Mouse (Mus musculus) heart, embryonic 11.5 days (tissue): Measurements from ENCODE around the gene Kcnn3. TPM values are rescaled to one million over a fixed set of nuclear protein-coding genes. Genes with fewer than 3 reads are reported as not detected.

ENCODE experiments used
- ATAC-seq: fragments of 200-750 bp; cut with Nextera tagmentation; replicated peaks from 2 replicates; pipeline ENCODE4 v1.8.0; 2017; ENCODE audit warnings: moderate library complexity; ENCODE audit not compliant: insufficient number of reproducible peaks, low FRiP score, low TSS enrichment
- H3K27ac ChIP-seq: fragments of 300-500 bp; sonication (generic); 2 replicates; pipeline ENCODE4 v1.5.1; 2014; ENCODE audit warnings: mild to moderate bottlenecking, low read depth, low read length
- H3K27me3 ChIP-seq: fragments of 300-500 bp; sonication (generic); 2 replicates; pipeline ENCODE4 v1.6.1; 2014; ENCODE audit warnings: mild to moderate bottlenecking, low read length, mixed read lengths; ENCODE audit not compliant: control insufficient read depth, insufficient read depth
- H3K36me3 ChIP-seq: fragments of 300-500 bp; sonication (generic); 2 replicates; pipeline ENCODE4 v1.6.1; 2014; ENCODE audit warnings: mild to moderate bottlenecking, low read length, moderate library complexity, mixed read lengths; ENCODE audit not compliant: control insufficient read depth, insufficient read depth
- H3K4me1 ChIP-seq: fragments of 300-500 bp; sonication (generic); 2 replicates; pipeline ENCODE4 v1.6.1; 2014; ENCODE audit warnings: low read length; ENCODE audit not compliant: control insufficient read depth, insufficient read depth
- H3K4me2 ChIP-seq: fragments of 300-500 bp; sonication (generic); 2 replicates; pipeline ENCODE4 v1.6.1; 2014; ENCODE audit warnings: mild to moderate bottlenecking, moderate library complexity
- H3K4me3 ChIP-seq: fragments of 300-500 bp; sonication (generic); 2 replicates; pipeline ENCODE4 v1.5.1; 2014; ENCODE audit warnings: low read depth, low read length
- H3K9ac ChIP-seq: fragments of 300-500 bp; sonication (generic); 2 replicates; pipeline ENCODE4 v1.6.1; 2014; ENCODE audit warnings: mild to moderate bottlenecking, low read depth, low read length, moderate library complexity
- H3K9me3 ChIP-seq: fragments of 300-500 bp; sonication (generic); replicated peaks from 2 replicates; pipeline ENCODE4 v1.6.1; 2016; ENCODE audit warnings: low read length; ENCODE audit not compliant: control insufficient read depth
- WGBS: fragments of 180-500 bp; shearing (Covaris S2); extraction: QIAGEN DNeasy Blood & Tissue Kit; methylation state at CpG from one replicate; pipeline ENCODE4 v1.1.7; 2014; ENCODE audit not compliant: insufficient replicate concordance; 5-methylcytosine and 5-hydroxymethylcytosine counted together
- polyA plus RNA-seq: library from polyadenylated mRNA; unstranded; fragments of >200 nt; fragmentation: Nextera tagmentation; extraction: Ambion mirVana; gene quantifications from 2 replicates; pipeline ENCODE4 v1.2.1, GENCODE M21; 2014

Kcnn3 gene
- polyA plus RNA-seq, 1 experiment from 2014 or later: 0.99 TPM

DNA sequence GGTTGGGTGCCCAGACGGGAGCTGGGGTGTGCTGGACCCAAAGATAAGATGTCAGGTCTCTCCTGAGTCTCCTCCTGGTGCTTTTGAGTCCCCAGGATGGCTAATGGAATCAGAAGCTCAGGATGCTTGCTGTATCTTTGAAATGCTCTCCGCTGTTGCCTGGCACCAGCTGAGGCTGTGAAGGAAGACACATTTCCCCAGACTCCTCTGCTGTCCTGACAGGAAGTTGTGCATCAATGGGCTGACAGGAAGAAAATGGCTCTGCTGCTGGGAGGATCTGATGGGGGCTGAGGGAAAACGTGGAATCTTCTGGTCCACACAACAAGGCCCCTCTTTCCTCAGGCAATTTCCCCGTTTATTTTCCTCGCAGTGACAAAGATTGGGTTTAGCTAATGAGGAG is 27.0 kb downstream of the Kcnn3 start:
- Histone ChIP-seq H3K4me2 (no peak overlapping the region), H3K4me1 (peaks cover under 1% of the 10 kb centered on the region; the same call in 1 of the 2 replicates), H3K27me3 (no peaks in the 10 kb centered on the region), H3K36me3 (no peaks in the 10 kb centered on the region), H3K9me3 (no peaks in the 10 kb centered on the region), H3K27ac (no peak overlapping the region), H3K4me3 (no peak overlapping the region), H3K9ac (no peak overlapping the region)
- 42% methylated on average over 5 of the region's 5 CpGs for WGBS
- ATAC-seq: no peak

DNA sequence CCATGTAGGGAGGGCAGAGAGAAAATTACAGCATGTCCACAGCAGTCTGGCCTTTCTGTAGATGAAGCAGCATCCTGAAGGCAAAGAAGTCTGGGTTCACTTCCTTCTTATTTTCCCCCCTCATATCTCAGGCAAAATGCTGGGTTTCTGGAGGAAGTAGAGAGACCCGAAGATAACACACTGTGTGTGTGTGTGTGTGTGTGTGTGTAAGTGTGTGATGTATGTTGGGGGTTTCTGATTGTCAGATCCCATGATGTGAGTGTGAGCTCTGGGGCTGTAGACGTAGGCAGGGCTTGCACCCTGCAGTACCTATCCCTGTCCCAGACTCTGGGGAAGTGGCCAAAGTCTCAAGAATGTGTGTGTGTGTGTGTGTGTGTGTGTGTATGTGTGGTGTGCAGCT is 28.8 kb downstream of the Kcnn3 start:
- ATAC-seq: no peak
- 78% methylated on average over 2 of the region's 2 CpGs for WGBS
- Histone ChIP-seq H3K27me3 (0 out of 2 replicates have a peak, but pooled peaks cover 2% of the 10 kb centered on the region), H3K27ac (no peak overlapping the region), H3K4me3 (no peak overlapping the region), H3K36me3 (no peaks in the 10 kb centered on the region), H3K9me3 (no peaks in the 10 kb centered on the region), H3K4me1 (no peaks in the 10 kb centered on the region), H3K9ac (no peak overlapping the region), H3K4me2 (no peak overlapping the region)

DNA sequence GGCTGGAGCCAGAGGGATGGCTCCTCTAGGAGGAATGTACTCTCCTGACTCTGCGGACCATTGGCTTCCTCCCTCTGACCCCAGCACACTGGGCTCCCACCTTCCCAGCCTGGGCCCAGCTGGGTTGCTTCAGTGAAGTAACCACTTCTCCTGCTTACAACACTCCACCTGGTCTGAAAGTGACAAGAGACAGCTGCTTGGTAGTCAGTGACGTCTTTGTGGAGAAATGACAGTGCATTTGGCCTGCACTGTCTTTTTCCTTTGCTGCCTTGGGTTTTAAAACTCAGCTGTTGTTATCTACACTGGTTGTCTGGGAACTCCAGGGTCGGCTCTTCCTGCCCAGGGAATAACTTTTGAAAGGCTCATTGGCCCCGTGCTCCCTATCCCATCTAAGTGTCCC is 29.5 kb downstream of the Kcnn3 start:
- Histone ChIP-seq H3K9ac (no peak overlapping the region), H3K9me3 (no peaks in the 10 kb centered on the region), H3K4me2 (no peak overlapping the region), H3K4me3 (no peak overlapping the region), H3K27me3 (0 out of 2 replicates have a peak, but pooled peaks cover 2% of the 10 kb centered on the region), H3K36me3 (no peaks in the 10 kb centered on the region), H3K27ac (no peak overlapping the region), H3K4me1 (no peaks in the 10 kb centered on the region)
- WGBS: 40% methylated on average over 4 of the region's 4 CpGs
- no peak for ATAC-seq

DNA sequence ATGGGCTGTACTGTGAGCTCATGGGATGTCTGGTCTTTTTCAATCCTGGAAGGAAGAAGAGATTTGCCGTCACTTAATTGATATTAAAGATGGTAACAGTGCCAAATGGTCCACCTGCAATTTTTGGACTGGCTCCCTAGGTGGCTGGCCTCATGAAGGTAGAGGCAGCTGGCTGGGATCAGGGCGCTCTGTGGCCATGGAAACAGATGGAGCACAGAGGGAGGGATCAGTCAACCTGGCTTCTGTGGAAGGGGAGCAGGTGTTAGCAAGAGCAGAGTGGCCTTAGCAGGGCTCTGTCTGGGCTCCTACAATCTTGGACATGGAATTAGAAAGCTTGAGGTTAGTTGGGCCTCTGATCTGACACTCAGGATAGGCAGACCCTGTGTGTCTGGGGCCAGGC is 31.9 kb downstream of the Kcnn3 start:
- Histone ChIP-seq H3K4me1 (no peaks in the 10 kb centered on the region), H3K9me3 (no peaks in the 10 kb centered on the region), H3K9ac (no peak overlapping the region), H3K36me3 (no peaks in the 10 kb centered on the region), H3K27ac (no peak overlapping the region), H3K4me2 (no peak overlapping the region), H3K4me3 (no peak overlapping the region), H3K27me3 (0 out of 2 replicates have a peak, but pooled peaks cover 2% of the 10 kb centered on the region)
- 74% methylated on average over 2 of the region's 2 CpGs for WGBS
- no peak for ATAC-seq

DNA sequence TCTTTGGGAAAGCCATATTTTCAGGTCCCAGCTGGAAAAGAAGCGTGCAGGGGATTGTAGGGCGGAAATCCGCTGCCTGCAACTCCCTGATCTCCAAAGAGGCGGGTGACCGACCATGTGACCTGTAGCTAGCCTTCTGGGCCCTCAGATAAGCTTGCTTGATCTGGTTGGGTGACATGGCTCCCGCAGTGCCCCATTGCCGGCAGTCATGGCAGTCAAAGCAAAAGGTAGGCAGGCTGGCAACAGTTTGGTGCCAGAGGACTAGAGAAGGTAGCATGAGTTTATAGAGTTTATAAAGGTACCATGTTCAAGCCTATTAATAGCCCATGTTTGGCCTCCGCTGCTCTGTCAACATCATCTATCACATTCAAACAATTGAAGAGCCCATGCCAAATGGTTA is 33.5 kb downstream of the Kcnn3 start:
- H3K27me3 ChIP-seq: 0 out of 2 replicates have a peak, but pooled peaks cover 2% of the 10 kb centered on the region
- no peaks in the 10 kb centered on the region for H3K9me3 ChIP-seq
- ATAC-seq: no peak
- H3K4me2 ChIP-seq: no peak overlapping the region
- H3K27ac ChIP-seq: no peak overlapping the region
- H3K4me1 ChIP-seq: no peaks in the 10 kb centered on the region
- H3K4me3 ChIP-seq: no peak overlapping the region
- H3K36me3 ChIP-seq: no peaks in the 10 kb centered on the region
- no peak overlapping the region for H3K9ac ChIP-seq
- 74% methylated on average over 8 of the region's 8 CpGs for WGBS

DNA sequence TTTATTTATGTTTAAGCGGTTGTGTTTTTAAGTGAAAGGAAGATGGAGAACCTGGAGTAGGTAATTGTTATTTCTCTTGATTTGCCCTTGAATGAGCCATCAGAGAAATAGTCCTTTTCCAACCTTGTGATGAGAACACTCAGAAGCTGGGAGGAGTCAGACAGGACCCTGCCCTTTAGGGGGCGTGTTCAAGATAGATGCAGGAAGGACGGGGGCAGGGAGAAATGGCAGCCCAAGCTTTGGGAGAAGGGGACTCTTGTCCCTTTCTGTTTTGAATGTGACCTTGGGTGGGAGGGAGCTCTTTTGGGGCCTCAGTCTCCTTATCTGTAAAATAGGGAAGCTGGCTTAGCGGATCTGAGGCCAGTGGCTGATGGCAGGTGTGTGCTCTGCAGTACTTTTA is 34.0 kb downstream of the Kcnn3 start:
- WGBS: 69% methylated on average over 4 of the region's 4 CpGs
- Histone ChIP-seq H3K4me3 (no peak overlapping the region), H3K27ac (no peak overlapping the region), H3K27me3 (0 out of 2 replicates have a peak, but pooled peaks cover 2% of the 10 kb centered on the region), H3K9me3 (no peaks in the 10 kb centered on the region), H3K36me3 (no peaks in the 10 kb centered on the region), H3K9ac (no peak overlapping the region), H3K4me2 (no peak overlapping the region), H3K4me1 (no peaks in the 10 kb centered on the region)
- no peak for ATAC-seq

DNA sequence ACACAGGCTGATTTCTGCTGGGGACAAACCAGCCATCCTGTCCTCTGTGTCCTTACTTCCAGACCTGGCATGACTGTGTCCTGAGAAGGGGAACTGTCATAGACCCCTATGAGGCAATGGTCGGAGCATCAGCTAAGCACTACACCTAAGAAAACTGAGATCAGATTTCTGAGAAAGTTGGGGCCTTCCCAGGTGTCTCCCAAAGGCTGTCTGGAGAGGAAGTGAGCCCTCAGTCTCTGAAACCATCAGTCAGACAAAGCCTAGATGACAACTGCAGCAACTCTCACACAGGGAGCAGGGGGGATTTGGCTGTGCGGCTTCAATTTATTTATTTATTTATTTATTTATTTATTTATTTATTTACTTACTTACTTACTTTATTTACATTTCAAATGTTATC is 34.6 kb downstream of the Kcnn3 start:
- H3K27ac ChIP-seq: no peak overlapping the region
- no peak overlapping the region for H3K9ac ChIP-seq
- no peak for ATAC-seq
- H3K4me3 ChIP-seq: no peak overlapping the region
- no peaks in the 10 kb centered on the region for H3K4me1 ChIP-seq
- H3K4me2 ChIP-seq: no peak overlapping the region
- no peaks in the 10 kb centered on the region for H3K36me3 ChIP-seq
- 0 out of 2 replicates have a peak, but pooled peaks cover 2% of the 10 kb centered on the region for H3K27me3 ChIP-seq
- 80% methylated on average over 2 of the region's 2 CpGs for WGBS
- H3K9me3 ChIP-seq: no peaks in the 10 kb centered on the region

DNA sequence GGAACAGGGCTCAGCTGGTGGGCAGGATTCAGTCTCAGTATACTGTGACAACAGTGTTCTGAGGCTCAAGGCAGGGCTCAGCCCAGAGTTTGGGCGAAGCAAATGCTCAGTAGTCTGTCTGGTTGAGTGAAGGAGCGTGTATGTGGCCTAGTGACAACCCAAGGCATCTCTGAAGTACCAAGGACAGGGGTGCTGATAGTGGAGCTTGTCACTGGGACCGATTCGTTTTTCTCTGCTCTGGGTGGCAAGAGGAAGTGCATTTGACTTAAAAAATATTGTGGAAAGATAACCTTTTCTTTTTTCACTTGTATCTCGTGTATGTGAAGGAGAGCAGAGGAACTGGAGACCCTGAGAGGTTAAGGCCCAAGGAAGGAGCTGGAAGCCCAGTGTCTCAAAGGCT is 37.8 kb downstream of the Kcnn3 start:
- Histone ChIP-seq H3K36me3 (no peaks in the 10 kb centered on the region), H3K4me1 (no peaks in the 10 kb centered on the region), H3K9ac (no peak overlapping the region), H3K4me3 (no peak overlapping the region), H3K9me3 (no peaks in the 10 kb centered on the region), H3K27me3 (peaks cover 5% of the 10 kb centered on the region; the same call in 1 of the 2 replicates), H3K4me2 (no peak overlapping the region), H3K27ac (no peak overlapping the region)
- 38% methylated on average over 5 of the region's 5 CpGs for WGBS
- no peak for ATAC-seq
